Mouse (Mus musculus) megakaryocyte-erythroid progenitor cell, adult 5-6 weeks (primary cell): ENCODE results near the gene Foxd1. TPM values are rescaled to one million over a fixed set of nuclear protein-coding genes. Genes with fewer than 3 reads are reported as not detected.
A peak's percentile ranks its signal among the peaks of the same experiment; 100 is the strongest.

Source experiments
- ATAC-seq: replicated peaks from 2 replicates; pipeline ENCODE4 v1.8.0; 2016; ENCODE audit warnings: mild to moderate bottlenecking, inconsistent platforms; ENCODE audit not compliant: severe bottlenecking, poor library complexity, low FRiP score, low TSS enrichment
- total RNA-seq, 2 experiments: library from RNA; stranded (forward) in 1 of 2; stranded (reverse) in 1 of 2; fragments of 200-1000, 215-1000 nt in 1 of 2; fragments of >200 nt in 1 of 2; fragmentation: Nextera tagmentation in 1 of 2; gene quantifications; 2 replicates each; pipeline ENCODE4 v1.2.3; 2014 to 2017

Foxd1 gene
- total RNA-seq, 2 experiments from 2014 or later = not detected

GRCm38 (mm10) chr13:98353709-98354089 lies 343 bp upstream of the Foxd1 start:
- no peak; the same call in 1 of the 2 replicates for ATAC-seq

GRCm38 (mm10) chr13:98354871-98355558 lies 973 bp downstream of the Foxd1 start:
- ATAC-seq = no peak

- ATAC-seq = no peak
Measured at GRCm38 (mm10) chr13:98355559-98356111, 1.6 kb downstream of the Foxd1 start.

GRCm38 (mm10) chr13:98356176-98356972 lies 2.3 kb downstream of the Foxd1 start:
- no peak for ATAC-seq

GRCm38 (mm10) chr13:98356973-98357425 lies 3.0 kb downstream of the Foxd1 start:
- ATAC-seq = no peak

GRCm38 (mm10) chr13:98357433-98358423 lies 3.7 kb downstream of the Foxd1 start:
- ATAC-seq = no peak

GRCm38 (mm10) chr13:98358424-98359181 lies 4.6 kb downstream of the Foxd1 start:
- no peak for ATAC-seq

GRCm38 (mm10) chr13:98359337-98359736 lies 5.3 kb downstream of the Foxd1 start:
- no peak for ATAC-seq

GRCm38 (mm10) chr13:98360391-98360790 lies 6.3 kb downstream of the Foxd1 start:
- ATAC-seq = no peak

- no peak for ATAC-seq
Measured at GRCm38 (mm10) chr13:98361161-98361560, 7.1 kb downstream of the Foxd1 start.

GRCm38 (mm10) chr13:98363046-98363445 lies 9.0 kb downstream of the Foxd1 start:
- no peak for ATAC-seq

GRCm38 (mm10) chr13:98365081-98365480 lies 11.0 kb downstream of the Foxd1 start:
- ATAC-seq = no peak

- ATAC-seq = 0 out of 2 replicates have a peak, but pooled peaks have one; percentile 30
Measured at GRCm38 (mm10) chr13:98365766-98366421, 11.9 kb downstream of the Foxd1 start.

GRCm38 (mm10) chr13:98366469-98367275 lies 12.6 kb downstream of the Foxd1 start:
- ATAC-seq = no peak

GRCm38 (mm10) chr13:98367601-98368000 lies 13.6 kb downstream of the Foxd1 start:
- no peak for ATAC-seq

GRCm38 (mm10) chr13:98369046-98369445 lies 15.0 kb downstream of the Foxd1 start:
- no peak for ATAC-seq

- no peak for ATAC-seq
Measured at GRCm38 (mm10) chr13:98374560-98374959, 20.5 kb downstream of the Foxd1 start.
